Comparison of ENCODE assay signal across 8 mouse cellular contexts in genomic region chr14:50944668-50945033, GRCm38 (mm10). TPM values are rescaled to one million over a fixed set of nuclear protein-coding genes. Genes with fewer than 3 reads are reported as not detected.
DNase-seq lines count a peak whose midpoint lies in the region; ATAC-seq and TF ChIP-seq lines count a peak whose summit lies in the region.
"Not testable (repeated sequence)": the region's sequence is repeated elsewhere in the genome, so short reads cannot be mapped to it uniquely, and the experiment has no call there.

No protein-coding gene starts in this region.

- under 1% methylated on average over 14 of the region's 15 CpGs for WGBS in heart, embryonic 14.5 days
- WGBS in intestine, postnatal 0 days: 0% methylated on average over 14 of the region's 15 CpGs
- WGBS in liver, embryonic 13.5 days (ENCODE audit: insufficient replicate concordance): under 1% methylated on average over 15 of the region's 15 CpGs
- WGBS in midbrain, embryonic 13.5 days: under 1% methylated on average over 15 of the region's 15 CpGs
- under 1% methylated on average over 15 of the region's 15 CpGs for WGBS in spleen, adult 2 months

- ATAC-seq in erythroid progenitor cell, adult 5-6 weeks (replicated peaks; ENCODE audit: low FRiP score, poor library complexity, severe bottlenecking): peak; percentile 86
- peak; percentile 91 for ATAC-seq in heart, embryonic 14.5 days (ENCODE audit: insufficient number of reproducible peaks, insufficient read depth, low FRiP score, low read depth)
- ATAC-seq in intestine, postnatal 0 days: peak; percentile 93
- ATAC-seq in liver, embryonic 13.5 days (ENCODE audit: low read depth): peak; percentile 89
- ATAC-seq in midbrain, embryonic 13.5 days: peak; percentile 97

- not testable (repeated sequence) for TF ChIP-seq CTCF in brain, embryonic 14.5 days (IDR thresholded peaks at IDR 0.05; ENCODE audit: borderline replicate concordance, extremely low read depth, insufficient read depth, insufficient read length)
- TF ChIP-seq CTCF in intestine, postnatal 0 days (IDR thresholded peaks at IDR 0.05; ENCODE audit: low read depth): peak; percentile 62
- TF ChIP-seq CTCF in spleen, adult 2 months (IDR thresholded peaks at IDR 0.05; ENCODE audit: extremely low read depth, insufficient read depth, insufficient read length, insufficient replicate concordance): peak; percentile 0; the same call in 1 of the 2 replicates

- H3K9ac ChIP-seq in heart, embryonic 14.5 days (ENCODE audit: low read length): peak overlapping the region; percentile 57
- peak overlapping the region; percentile 49 for H3K9ac ChIP-seq in intestine, postnatal 0 days (ENCODE audit: low read depth, low read length)
- peak overlapping the region; percentile 85 for H3K9ac ChIP-seq in liver, embryonic 13.5 days
- H3K9ac ChIP-seq in midbrain, embryonic 13.5 days (replicated peaks): peak overlapping the region; percentile 56

- TF ChIP-seq POLR2A in brain, embryonic 14.5 days (IDR thresholded peaks at IDR 0.05; ENCODE audit: borderline replicate concordance, extremely low read depth, insufficient read depth, insufficient read length, poor library complexity, severe bottlenecking); spleen, adult 2 months (IDR thresholded peaks at IDR 0.05; ENCODE audit: low read depth, low read length): not testable (repeated sequence)

- H3K4me3 ChIP-seq in heart, embryonic 14.5 days (ENCODE audit: control insufficient read depth in 1 of 2, insufficient read depth in 1 of 2, low read depth in 1 of 2, low read length in 2 of 2): peak overlapping the region; percentile 46 to 55
- peak overlapping the region; percentile 58 for H3K4me3 ChIP-seq in intestine, postnatal 0 days (ENCODE audit: low read depth, low read length)
- H3K4me3 ChIP-seq in liver, embryonic 13.5 days (replicated peaks): peak overlapping the region; percentile 78
- peak overlapping the region; percentile 48 for H3K4me3 ChIP-seq in midbrain, embryonic 13.5 days (replicated peaks)
- peak overlapping the region; percentile 68 for H3K4me3 ChIP-seq in spleen, adult 2 months (ENCODE audit: extremely low read depth, insufficient read depth, insufficient read length)

- H3K36me3 ChIP-seq in heart, embryonic 14.5 days (ENCODE audit: control insufficient read depth, insufficient read depth, low read length); intestine, postnatal 0 days (ENCODE audit: control insufficient read depth, insufficient read depth); midbrain, embryonic 13.5 days; spleen, adult 2 months (ENCODE audit: control insufficient read depth, insufficient read depth, low read length): not testable (repeated sequence)
- peaks cover 20% of the 10 kb centered on the region for H3K36me3 ChIP-seq in liver, embryonic 13.5 days

- H3K27me3 ChIP-seq in heart, embryonic 14.5 days (ENCODE audit: control insufficient read depth, insufficient read depth, low read length); intestine, postnatal 0 days (replicated peaks; ENCODE audit: control insufficient read depth, insufficient read depth, low read length); liver, embryonic 13.5 days; midbrain, embryonic 13.5 days; spleen, adult 2 months (ENCODE audit: control insufficient read depth, insufficient read depth, low read length): not testable (repeated sequence)

- not testable (repeated sequence) for H3K4me1 ChIP-seq in heart, embryonic 14.5 days (ENCODE audit: control insufficient read depth in 2 of 2, insufficient read depth in 2 of 2, low read length in 2 of 2); intestine, postnatal 0 days (replicated peaks; ENCODE audit: control insufficient read depth, insufficient read depth, low read length); spleen, adult 2 months (ENCODE audit: control insufficient read depth, insufficient read depth, insufficient read length)
- H3K4me1 ChIP-seq in liver, embryonic 13.5 days (replicated peaks): peaks cover 25% of the 10 kb centered on the region
- peaks cover 12% of the 10 kb centered on the region for H3K4me1 ChIP-seq in midbrain, embryonic 13.5 days (replicated peaks)

- H3K27ac ChIP-seq in heart, embryonic 14.5 days (replicated peaks in 1 of 2; ENCODE audit: control insufficient read depth in 1 of 2, insufficient read depth in 1 of 2, low read depth in 2 of 2, low read length in 2 of 2): peak overlapping the region; percentile 88
- peak overlapping the region; percentile 90 for H3K27ac ChIP-seq in intestine, postnatal 0 days (ENCODE audit: low read depth, low read length)
- peak overlapping the region; percentile 91 for H3K27ac ChIP-seq in liver, embryonic 13.5 days
- peak overlapping the region; percentile 81 for H3K27ac ChIP-seq in midbrain, embryonic 13.5 days
- peak overlapping the region; percentile 86 for H3K27ac ChIP-seq in spleen, adult 2 months (ENCODE audit: insufficient read depth, low read length)

- H3K9me3 ChIP-seq in heart, embryonic 14.5 days (ENCODE audit: control insufficient read depth, low read length); intestine, postnatal 0 days (ENCODE audit: control insufficient read depth); liver, embryonic 13.5 days (replicated peaks); midbrain, embryonic 13.5 days: not testable (repeated sequence)

- DNase-seq in 3T3-L1 (ENCODE audit: low read depth, low spot score): peak; percentile 69
- DNase-seq in brain, embryonic 14.5 days (ENCODE audit: low read depth): peak; percentile 82
- not testable (repeated sequence) for DNase-seq in liver, embryonic 13.5 days
- peak in 1 of 2 experiments; percentile 69 for DNase-seq in spleen, adult 2 months (ENCODE audit: low read depth in 1 of 2, low spot score in 2 of 2)

- H3K4me2 ChIP-seq in heart, embryonic 14.5 days (ENCODE audit: low read length): peak overlapping the region; percentile 64
- peak overlapping the region; percentile 74 for H3K4me2 ChIP-seq in intestine, postnatal 0 days (replicated peaks; ENCODE audit: low read depth)
- H3K4me2 ChIP-seq in liver, embryonic 13.5 days: peak overlapping the region; percentile 84
- peak overlapping the region; percentile 56 for H3K4me2 ChIP-seq in midbrain, embryonic 13.5 days (replicated peaks)

RNA-seq across cellular contexts. Expression of gene Gm49342, which starts 0.3 kb away (rescaled TPM):
- 18.1 and 19.3 TPM in 2 replicates for polyA plus RNA-seq in brain, embryonic 14.5 days (2012; rRNA removed)
- not detected in 2 replicates for total RNA-seq in erythroid progenitor cell, adult 5-6 weeks (2015; ENCODE audit: low replicate concordance)
- total RNA-seq in erythroid progenitor cell, adult 5-6 weeks (2017; ENCODE audit: low replicate concordance): 59.7 TPM in 1 of 2 replicates, not detected in the other
- not detected in 2 replicates for polyA plus RNA-seq in heart, embryonic 14.5 days (2014; fragmentation: Nextera tagmentation; extraction: Ambion mirVana)
- not detected in 2 replicates for polyA plus RNA-seq in intestine, postnatal 0 days (2015; fragmentation: Nextera tagmentation; extraction: Ambion mirVana)
- not detected in 2 replicates for polyA plus RNA-seq in liver, embryonic 13.5 days (2015; fragmentation: Nextera tagmentation; extraction: Ambion mirVana)
- polyA plus RNA-seq in midbrain, embryonic 13.5 days (2015; fragmentation: Nextera tagmentation; extraction: Ambion mirVana): not detected in 2 replicates
- 26.2 and 28.4 TPM in 2 replicates for polyA plus RNA-seq in spleen, adult 2 months (2012; rRNA removed)

RNA-seq across cellular contexts. Expression of gene Pnp2, which starts 11.1 kb away (rescaled TPM):
- polyA plus RNA-seq in brain, embryonic 14.5 days (2012; rRNA removed): 0.16 and 0.42 TPM in 2 replicates
- total RNA-seq in erythroid progenitor cell, adult 5-6 weeks (2015; ENCODE audit: low replicate concordance): 71.0 and 182 TPM in 2 replicates
- total RNA-seq in erythroid progenitor cell, adult 5-6 weeks (2017; ENCODE audit: low replicate concordance): 38.7 and 45.7 TPM in 2 replicates
- 0.36 and 0.59 TPM in 2 replicates for polyA plus RNA-seq in heart, embryonic 14.5 days (2014; fragmentation: Nextera tagmentation; extraction: Ambion mirVana)
- 32.3 and 32.5 TPM in 2 replicates for polyA plus RNA-seq in intestine, postnatal 0 days (2015; fragmentation: Nextera tagmentation; extraction: Ambion mirVana)
- 7.6 and 8.5 TPM in 2 replicates for polyA plus RNA-seq in liver, embryonic 13.5 days (2015; fragmentation: Nextera tagmentation; extraction: Ambion mirVana)
- polyA plus RNA-seq in midbrain, embryonic 13.5 days (2015; fragmentation: Nextera tagmentation; extraction: Ambion mirVana): 0.23 and 0.55 TPM in 2 replicates
- polyA plus RNA-seq in spleen, adult 2 months (2012; rRNA removed): 2.7 and 3.1 TPM in 2 replicates

RNA-seq across cellular contexts. Expression of gene Pnp, which starts 13.8 kb away (rescaled TPM):
- 21.0 and 21.4 TPM in 2 replicates for polyA plus RNA-seq in brain, embryonic 14.5 days (2012; rRNA removed)
- 256 and 266 TPM in 2 replicates for total RNA-seq in erythroid progenitor cell, adult 5-6 weeks (2015; ENCODE audit: low replicate concordance)
- total RNA-seq in erythroid progenitor cell, adult 5-6 weeks (2017; ENCODE audit: low replicate concordance): 218 and 252 TPM in 2 replicates
- polyA plus RNA-seq in heart, embryonic 14.5 days (2014; fragmentation: Nextera tagmentation; extraction: Ambion mirVana): 30.5 and 32.2 TPM in 2 replicates
- 138 and 143 TPM in 2 replicates for polyA plus RNA-seq in intestine, postnatal 0 days (2015; fragmentation: Nextera tagmentation; extraction: Ambion mirVana)
- 82.4 and 85.0 TPM in 2 replicates for polyA plus RNA-seq in liver, embryonic 13.5 days (2015; fragmentation: Nextera tagmentation; extraction: Ambion mirVana)
- 29.1 and 31.1 TPM in 2 replicates for polyA plus RNA-seq in midbrain, embryonic 13.5 days (2015; fragmentation: Nextera tagmentation; extraction: Ambion mirVana)
- polyA plus RNA-seq in spleen, adult 2 months (2012; rRNA removed): 21.4 and 27.0 TPM in 2 replicates

RNA-seq across cellular contexts. Expression of gene Pip4p1, which starts 14.0 kb away (rescaled TPM):
- 131 and 177 TPM in 2 replicates for polyA plus RNA-seq in brain, embryonic 14.5 days (2012; rRNA removed)
- total RNA-seq in erythroid progenitor cell, adult 5-6 weeks (2015; ENCODE audit: low replicate concordance): 34.4 and 37.8 TPM in 2 replicates
- total RNA-seq in erythroid progenitor cell, adult 5-6 weeks (2017; ENCODE audit: low replicate concordance): 23.5 and 28.2 TPM in 2 replicates
- polyA plus RNA-seq in heart, embryonic 14.5 days (2014; fragmentation: Nextera tagmentation; extraction: Ambion mirVana): 24.0 and 35.1 TPM in 2 replicates
- 51.2 and 51.4 TPM in 2 replicates for polyA plus RNA-seq in intestine, postnatal 0 days (2015; fragmentation: Nextera tagmentation; extraction: Ambion mirVana)
- polyA plus RNA-seq in liver, embryonic 13.5 days (2015; fragmentation: Nextera tagmentation; extraction: Ambion mirVana): 22.7 and 23.2 TPM in 2 replicates
- polyA plus RNA-seq in midbrain, embryonic 13.5 days (2015; fragmentation: Nextera tagmentation; extraction: Ambion mirVana): 78.9 and 85.3 TPM in 2 replicates
- polyA plus RNA-seq in spleen, adult 2 months (2012; rRNA removed): 87.3 and 131 TPM in 2 replicates

RNA-seq across cellular contexts. Expression of gene Apex1, which starts 19.9 kb away (rescaled TPM):
- 137 and 178 TPM in 2 replicates for polyA plus RNA-seq in brain, embryonic 14.5 days (2012; rRNA removed)
- 16.6 and 28.9 TPM in 2 replicates for total RNA-seq in erythroid progenitor cell, adult 5-6 weeks (2015; ENCODE audit: low replicate concordance)
- total RNA-seq in erythroid progenitor cell, adult 5-6 weeks (2017; ENCODE audit: low replicate concordance): 8.3 and 13.2 TPM in 2 replicates
- polyA plus RNA-seq in heart, embryonic 14.5 days (2014; fragmentation: Nextera tagmentation; extraction: Ambion mirVana): 127 and 132 TPM in 2 replicates
- 71.0 and 74.1 TPM in 2 replicates for polyA plus RNA-seq in intestine, postnatal 0 days (2015; fragmentation: Nextera tagmentation; extraction: Ambion mirVana)
- 116 and 131 TPM in 2 replicates for polyA plus RNA-seq in liver, embryonic 13.5 days (2015; fragmentation: Nextera tagmentation; extraction: Ambion mirVana)
- polyA plus RNA-seq in midbrain, embryonic 13.5 days (2015; fragmentation: Nextera tagmentation; extraction: Ambion mirVana): 279 and 280 TPM in 2 replicates
- polyA plus RNA-seq in spleen, adult 2 months (2012; rRNA removed): 22.7 and 26.8 TPM in 2 replicates

Comparison
In these comparisons a context has a peak if more than half of its experiments do, and no peak if none do; other contexts are left out.
1. RNA of gene Gm49342, which starts 0.3 kb away (polyA plus RNA-seq): 26.2 to 28.4 TPM in spleen, adult 2 months and 18.1 to 19.3 TPM in brain, embryonic 14.5 days; not detected in heart, embryonic 14.5 days, not detected in intestine, postnatal 0 days, not detected in liver, embryonic 13.5 days and not detected in midbrain, embryonic 13.5 days; every median in the first group is over 10 times any median in the second.
2. Peak in every context shown above with its lines, with median percentiles within 50 percentile points of each other: ATAC-seq, H3K27ac ChIP-seq, H3K4me2 ChIP-seq, H3K4me3 ChIP-seq and H3K9ac ChIP-seq.